Comparison of ENCODE assay signal across 1 mouse cellular context in genomic region chr19:4201291-4201909, GRCm38 (mm10).
A peak's percentile ranks its signal among the peaks of the same experiment; 100 is the strongest.
TF ChIP-seq lines count a peak whose summit lies in the region.

Gene Rad9a (minus strand): TSS chr19:4201662.

TF ChIP-seq in CH12.LX, 34 proteins besides CTCF, POLR2A, EP300 and RAD21 (continued from another document):
- peak; percentile 94 for TF ChIP-seq SIN3A (IDR thresholded peaks at IDR 0.05; ENCODE audit: low read length)
- TF ChIP-seq KAT2A (IDR thresholded peaks at IDR 0.05; ENCODE audit: insufficient replicate concordance, low read length), result 0 out of 2 replicates have a peak, but pooled peaks have one; percentile 46
- TF ChIP-seq ZC3H11A (IDR thresholded peaks at IDR 0.05; ENCODE audit: low read depth, low read length), result no peak
- TF ChIP-seq USF1 (IDR thresholded peaks at IDR 0.05; ENCODE audit: low read depth, low read length), result peak; percentile 98
- peak; percentile 86; the same call in 1 of the 2 replicates for TF ChIP-seq E2F4 (IDR thresholded peaks at IDR 0.05; ENCODE audit: insufficient replicate concordance, low read depth, low read length)
- TF ChIP-seq MYC (IDR thresholded peaks at IDR 0.05; ENCODE audit: low read depth, low read length), result peak; percentile 87
- no peak; the same call in 1 of the 2 replicates for TF ChIP-seq MEF2A (IDR thresholded peaks at IDR 0.05; ENCODE audit: borderline replicate concordance, low read depth, low read length)
- TF ChIP-seq CHD1 (IDR thresholded peaks at IDR 0.05; ENCODE audit: low read depth, low read length), result no peak
- TF ChIP-seq UBTF (IDR thresholded peaks at IDR 0.05; ENCODE audit: low read depth, low read length), result no peak
- TF ChIP-seq ETS1 (conservative IDR thresholded peaks at IDR 0.05; ENCODE audit: low read depth, low read length), result peak; percentile 49
- no peak for TF ChIP-seq JUN (IDR thresholded peaks at IDR 0.05; ENCODE audit: insufficient read depth, low read depth, low read length)
- peak; percentile 84 for TF ChIP-seq TBP (conservative IDR thresholded peaks at IDR 0.05; ENCODE audit: low read depth, low read length)
